Mouse (Mus musculus): ENCODE data around the gene Mgea5. TPM values are rescaled to one million over a fixed set of nuclear protein-coding genes. Genes with fewer than 3 reads are reported as not detected.
"Not testable (repeated sequence)": the region's sequence is repeated elsewhere in the genome, so short reads cannot be mapped to it uniquely, and the experiment has no call there.

Gene Mgea5
- polyA plus RNA-seq, 1 experiment from 2014 or later, result 102 TPM

DNA sequence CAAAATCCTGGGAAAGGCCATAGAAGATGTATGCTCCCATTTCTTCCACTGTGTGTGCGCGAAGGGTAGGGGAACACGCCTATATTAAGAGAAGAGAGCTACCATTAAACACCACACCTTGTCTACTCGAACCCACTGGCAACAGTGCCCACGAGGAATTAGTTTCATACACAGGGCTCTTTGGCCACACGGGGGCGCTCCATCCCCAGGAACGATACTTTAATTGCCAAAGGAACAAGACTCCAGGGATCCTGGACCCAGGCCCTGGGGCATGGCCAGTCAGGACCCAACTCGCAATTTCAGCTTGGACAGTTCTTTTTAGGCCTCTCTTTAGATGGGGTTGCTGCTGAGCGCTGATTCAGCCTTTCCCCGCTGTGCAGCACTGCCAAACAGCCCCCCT lies 29.6 kb upstream of the Mgea5 start:
- H3K4me3 ChIP-seq (replicated peaks), result no peak overlapping the region
- H3K27ac ChIP-seq, result no peak overlapping the region
- H3K9ac ChIP-seq (replicated peaks), result no peak overlapping the region
- ATAC-seq, result no peak
- H3K27me3 ChIP-seq, result peaks cover 20% of the 10 kb centered on the region; the same call in 1 of the 2 replicates
- H3K9me3 ChIP-seq, result no peaks in the 10 kb centered on the region
- H3K4me1 ChIP-seq (replicated peaks), result peaks cover 39% of the 10 kb centered on the region
- 9% methylated on average over 11 of the region's 11 CpGs for WGBS
- H3K36me3 ChIP-seq, result peaks cover under 1% of the 10 kb centered on the region
- H3K4me2 ChIP-seq (replicated peaks), result peak overlapping the region; percentile 70

DNA sequence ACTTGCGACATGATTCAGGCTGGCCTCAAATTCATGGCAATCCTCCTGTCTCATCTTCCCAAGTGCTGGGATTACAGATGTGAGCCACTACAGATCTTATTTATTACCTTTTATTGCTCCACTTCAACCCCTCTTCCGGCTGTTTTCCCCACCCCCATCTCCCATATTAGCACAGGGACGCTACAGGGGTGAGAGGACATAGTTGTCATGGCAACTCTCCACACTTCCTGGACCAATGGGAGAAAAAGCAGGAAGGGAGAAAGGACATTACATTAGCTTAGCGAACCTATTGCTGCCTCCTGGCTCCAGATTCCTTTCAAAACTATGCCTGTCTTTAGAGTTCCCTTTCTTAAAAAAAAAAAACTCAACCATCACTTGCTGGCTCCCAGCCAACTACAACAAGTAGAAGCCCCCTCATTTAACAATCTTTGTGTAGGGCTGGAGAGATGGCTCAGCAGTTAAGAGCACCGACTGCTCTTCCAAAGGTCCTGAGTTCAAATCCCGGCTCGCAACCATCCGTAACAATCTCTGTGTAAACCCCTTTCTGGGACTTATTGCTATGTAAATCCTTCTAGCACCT lies 29.1 kb upstream of the Mgea5 start:
- Histone ChIP-seq H3K9ac (replicated peaks) (peak overlapping the region; percentile 51), H3K9me3 (no peaks in the 10 kb centered on the region), H3K4me1 (replicated peaks) (peaks cover 39% of the 10 kb centered on the region), H3K27ac (0 out of 2 replicates have a peak overlapping the region, but pooled peaks have one; percentile 35), H3K4me2 (replicated peaks) (peak overlapping the region; percentile 70), H3K36me3 (no peaks in the 10 kb centered on the region), H3K27me3 (peaks cover 19% of the 10 kb centered on the region; the same call in 1 of the 2 replicates), H3K4me3 (replicated peaks) (peak overlapping the region; percentile 39)
- peak; percentile 53; the same call in 1 of the 2 replicates for ATAC-seq
- 16% methylated on average over 8 of the region's 8 CpGs for WGBS

DNA sequence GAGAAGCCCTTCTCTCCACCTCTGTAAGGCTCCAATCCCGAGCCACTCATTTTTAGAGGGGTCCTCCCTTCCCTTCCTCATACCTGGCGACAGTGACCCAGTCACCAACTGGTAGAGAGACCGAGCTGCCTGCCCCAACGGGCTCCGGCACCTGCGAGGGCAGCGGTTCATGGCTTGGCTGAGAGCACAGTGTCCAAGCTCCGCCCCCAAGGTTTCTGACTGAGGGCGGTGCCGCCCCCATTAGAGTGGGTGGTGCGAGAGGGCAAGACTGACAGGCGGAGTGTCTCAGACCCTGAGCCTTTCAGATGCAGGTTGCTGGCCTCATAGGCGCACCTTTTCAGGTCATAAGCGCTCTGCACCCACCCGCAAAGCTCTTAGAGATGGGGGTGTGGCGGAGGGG lies 28.5 kb upstream of the Mgea5 start:
- Histone ChIP-seq H3K27me3 (peaks cover 16% of the 10 kb centered on the region; the same call in 1 of the 2 replicates), H3K9me3 (no peaks in the 10 kb centered on the region), H3K4me2 (replicated peaks) (peak overlapping the region; percentile 70), H3K27ac (0 out of 2 replicates have a peak overlapping the region, but pooled peaks have one; percentile 35), H3K4me1 (replicated peaks) (peaks cover 39% of the 10 kb centered on the region), H3K4me3 (replicated peaks) (peak overlapping the region; percentile 39), H3K36me3 (no peaks in the 10 kb centered on the region), H3K9ac (replicated peaks) (peak overlapping the region; percentile 51)
- WGBS, result under 1% methylated on average over 16 of the region's 16 CpGs
- peak; percentile 47 for ATAC-seq

DNA sequence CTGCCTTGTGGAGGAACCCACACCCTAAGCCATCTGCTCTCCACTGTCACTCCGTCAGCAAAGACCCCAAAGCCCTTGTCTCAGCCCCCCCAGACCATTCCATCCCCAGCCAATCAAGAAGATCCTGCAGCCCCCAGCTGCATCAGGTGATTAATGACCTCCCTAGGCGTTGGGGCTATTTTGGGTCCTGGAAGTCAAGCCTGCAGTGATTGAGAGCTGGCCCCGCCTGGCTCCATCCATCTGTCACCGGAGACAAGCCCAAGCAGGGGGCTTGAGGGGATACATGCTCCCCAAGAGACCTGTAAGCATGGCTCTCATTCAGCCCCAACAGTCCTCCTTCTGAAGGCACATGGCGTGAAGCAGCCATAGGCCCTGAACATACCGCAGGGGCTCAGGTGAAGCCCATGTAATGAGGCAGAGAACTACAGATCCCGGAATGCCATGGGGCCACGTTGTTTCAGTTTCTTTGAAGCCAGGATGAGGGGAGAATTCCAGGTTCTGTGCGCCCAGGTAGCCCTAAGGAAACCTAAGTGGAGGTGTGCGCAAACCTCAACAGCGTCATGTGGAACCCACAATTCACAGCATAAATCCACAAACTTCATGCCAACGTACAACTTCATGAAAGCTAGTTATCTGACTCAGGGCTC lies 27.5 kb upstream of the Mgea5 start:
- ATAC-seq, result no peak
- no peaks in the 10 kb centered on the region for H3K9me3 ChIP-seq
- H3K9ac ChIP-seq (replicated peaks), result no peak overlapping the region
- WGBS, result 70% methylated on average over 12 of the region's 12 CpGs
- no peaks in the 10 kb centered on the region for H3K36me3 ChIP-seq
- no peak overlapping the region for H3K4me3 ChIP-seq (replicated peaks)
- peaks cover 16% of the 10 kb centered on the region; the same call in 1 of the 2 replicates for H3K27me3 ChIP-seq
- H3K27ac ChIP-seq, result no peak overlapping the region
- peak overlapping the region; percentile 70; the same call in 1 of the 2 replicates for H3K4me2 ChIP-seq (replicated peaks)
- peaks cover 32% of the 10 kb centered on the region for H3K4me1 ChIP-seq (replicated peaks)

DNA sequence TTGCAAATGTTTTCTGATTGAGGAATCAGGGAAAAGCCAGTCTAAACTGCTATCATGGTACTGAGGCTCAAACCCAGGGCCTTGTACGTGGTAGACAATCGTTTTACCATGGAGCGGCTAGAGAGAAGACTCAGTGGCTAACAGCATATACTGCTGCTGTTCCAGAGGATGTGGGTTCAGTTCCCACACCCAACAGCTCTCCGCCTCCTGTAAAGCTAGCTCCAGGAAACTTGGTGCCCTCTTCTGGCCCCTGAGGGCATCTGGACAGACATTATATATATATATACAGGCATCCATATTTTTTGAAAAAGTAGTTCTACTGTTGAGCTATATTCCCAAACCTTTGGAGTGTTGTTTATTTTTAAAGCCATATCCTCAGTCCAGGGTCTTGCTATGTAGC lies 24.1 kb upstream of the Mgea5 start:
- H3K36me3 ChIP-seq, result no peaks in the 10 kb centered on the region
- H3K27ac ChIP-seq, result no peak overlapping the region
- no peaks in the 10 kb centered on the region for H3K9me3 ChIP-seq
- no peak overlapping the region for H3K4me2 ChIP-seq (replicated peaks)
- H3K27me3 ChIP-seq, result no peaks in the 10 kb centered on the region
- H3K4me3 ChIP-seq (replicated peaks), result no peak overlapping the region
- WGBS, result 97% methylated on average over 4 of the region's 4 CpGs
- H3K4me1 ChIP-seq (replicated peaks), result peaks cover 17% of the 10 kb centered on the region
- no peak overlapping the region for H3K9ac ChIP-seq (replicated peaks)
- no peak for ATAC-seq

DNA sequence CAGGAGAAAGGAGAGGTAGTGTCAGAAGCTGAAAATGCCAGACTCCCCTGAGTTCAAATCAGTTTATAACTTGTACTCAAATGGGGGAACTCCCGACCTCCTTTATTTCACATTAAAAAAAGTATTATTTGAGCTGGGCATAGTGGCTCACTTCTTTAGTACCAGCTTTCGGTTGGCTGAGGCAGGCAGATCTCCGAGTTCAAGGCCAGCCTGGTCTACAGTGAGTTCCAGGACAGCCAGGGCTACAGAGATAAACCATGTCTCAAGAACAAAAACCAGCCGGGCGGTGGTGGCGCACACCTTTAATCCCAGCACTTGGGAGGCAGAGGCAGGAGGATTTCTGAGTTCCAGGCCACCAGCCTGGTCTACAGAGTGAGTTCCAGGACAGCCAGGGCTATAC lies 22.2 kb upstream of the Mgea5 start:
- not testable (repeated sequence) for H3K36me3 ChIP-seq; H3K9ac ChIP-seq (replicated peaks); H3K4me3 ChIP-seq (replicated peaks); ATAC-seq; H3K27ac ChIP-seq; H3K4me2 ChIP-seq (replicated peaks); H3K27me3 ChIP-seq; H3K9me3 ChIP-seq; H3K4me1 ChIP-seq (replicated peaks)
- 94% methylated on average over 6 of the region's 6 CpGs for WGBS

DNA sequence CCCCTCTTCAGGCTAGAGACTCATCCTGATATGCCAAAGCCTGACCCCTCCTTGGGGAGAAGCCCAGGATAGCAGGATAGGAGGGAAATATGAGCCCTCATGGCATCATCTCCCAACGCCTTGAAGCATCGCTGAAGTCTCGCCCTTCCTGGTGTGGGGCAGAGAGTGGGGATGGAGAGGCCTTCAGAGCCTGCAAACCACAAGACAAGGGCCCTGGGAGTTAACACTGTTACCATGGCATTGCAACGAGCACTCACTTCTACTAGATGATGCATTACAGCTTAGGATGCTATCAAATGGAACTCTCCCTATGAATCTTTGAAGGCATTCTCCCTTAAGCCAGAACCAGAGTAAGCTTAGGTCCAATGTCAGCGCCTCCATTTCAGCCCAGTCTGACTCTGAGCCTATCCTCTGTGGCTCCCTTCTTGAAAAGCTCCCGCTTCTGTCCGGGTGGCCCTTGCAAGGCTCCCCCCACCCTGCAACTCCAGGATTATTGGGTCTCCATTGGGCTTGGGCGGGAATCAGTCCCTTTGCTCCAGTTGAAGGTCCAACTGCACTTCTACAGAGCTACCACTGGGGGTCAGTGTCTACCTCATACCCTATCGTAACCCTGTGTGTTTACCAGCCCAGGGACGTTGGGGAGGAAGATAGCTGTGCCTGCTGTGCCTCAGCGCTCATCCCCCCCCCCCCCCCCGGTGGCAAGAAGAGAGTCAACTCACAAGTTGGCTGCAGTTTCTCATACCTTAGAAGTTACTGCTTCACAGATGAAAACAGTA lies 21.1 kb upstream of the Mgea5 start:
- Histone ChIP-seq H3K9me3 (no peaks in the 10 kb centered on the region), H3K4me1 (replicated peaks) (peaks cover 5% of the 10 kb centered on the region; the same call in 1 of the 2 replicates), H3K4me2 (replicated peaks) (no peak overlapping the region; the same call in 1 of the 2 replicates), H3K27ac (no peak overlapping the region), H3K9ac (replicated peaks) (no peak overlapping the region), H3K4me3 (replicated peaks) (no peak overlapping the region), H3K36me3 (no peaks in the 10 kb centered on the region), H3K27me3 (no peaks in the 10 kb centered on the region)
- WGBS, result 24% methylated on average over 12 of the region's 12 CpGs
- ATAC-seq, result peak; percentile 66; the same call in 1 of the 2 replicates

DNA sequence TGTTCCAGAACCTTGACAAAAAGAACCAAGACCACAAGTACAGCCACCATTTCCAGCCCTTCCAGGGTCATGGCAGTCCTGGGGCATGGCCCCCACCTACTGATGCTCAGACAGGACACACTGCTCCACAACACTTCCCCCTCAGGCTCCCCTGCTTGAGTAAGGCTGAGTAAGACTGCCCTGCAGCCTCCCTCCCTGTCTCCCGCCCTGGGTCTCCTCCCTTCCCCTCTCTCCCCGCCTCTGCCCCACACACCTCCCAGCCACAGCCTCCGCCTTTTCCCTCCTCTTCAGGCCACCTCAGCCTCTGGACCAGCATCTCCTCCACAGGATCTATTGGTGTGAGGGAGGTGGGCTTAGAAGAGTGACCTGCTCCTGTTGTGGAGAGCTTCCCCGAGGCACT lies 19.8 kb upstream of the Mgea5 start:
- 30% methylated on average over 4 of the region's 4 CpGs for WGBS
- peaks cover 5% of the 10 kb centered on the region; the same call in 1 of the 2 replicates for H3K4me1 ChIP-seq (replicated peaks)
- no peak overlapping the region for H3K27ac ChIP-seq
- H3K9ac ChIP-seq (replicated peaks), result no peak overlapping the region
- H3K36me3 ChIP-seq, result no peaks in the 10 kb centered on the region
- no peak overlapping the region for H3K4me3 ChIP-seq (replicated peaks)
- H3K9me3 ChIP-seq, result no peaks in the 10 kb centered on the region
- no peak for ATAC-seq
- H3K4me2 ChIP-seq (replicated peaks), result no peak overlapping the region
- no peaks in the 10 kb centered on the region for H3K27me3 ChIP-seq

DNA sequence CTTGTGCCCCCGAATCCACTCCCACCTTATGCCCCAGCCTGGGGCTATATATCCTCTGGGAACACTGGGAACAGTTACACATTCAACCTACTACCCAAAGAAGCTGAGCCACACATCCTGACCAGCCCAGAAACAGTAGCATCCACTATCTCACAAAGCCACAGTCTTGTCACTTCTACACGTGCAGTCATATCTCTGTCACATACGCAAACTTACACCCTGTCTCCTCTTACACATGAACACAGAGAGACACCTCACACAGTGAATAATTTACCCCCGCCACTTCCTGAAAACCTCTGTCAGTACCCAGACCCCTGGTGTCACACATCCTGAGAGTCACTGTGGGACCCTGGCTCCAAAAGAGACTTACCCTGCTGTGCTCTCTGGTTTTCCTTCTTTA lies 19.1 kb upstream of the Mgea5 start:
- no peaks in the 10 kb centered on the region for H3K9me3 ChIP-seq
- no peak overlapping the region for H3K27ac ChIP-seq
- no peak overlapping the region for H3K4me2 ChIP-seq (replicated peaks)
- 78% methylated on average over 4 of the region's 4 CpGs for WGBS
- no peak overlapping the region for H3K9ac ChIP-seq (replicated peaks)
- H3K36me3 ChIP-seq, result no peaks in the 10 kb centered on the region
- H3K27me3 ChIP-seq, result no peaks in the 10 kb centered on the region
- peaks cover 5% of the 10 kb centered on the region; the same call in 1 of the 2 replicates for H3K4me1 ChIP-seq (replicated peaks)
- no peak for ATAC-seq
- no peak overlapping the region for H3K4me3 ChIP-seq (replicated peaks)

DNA sequence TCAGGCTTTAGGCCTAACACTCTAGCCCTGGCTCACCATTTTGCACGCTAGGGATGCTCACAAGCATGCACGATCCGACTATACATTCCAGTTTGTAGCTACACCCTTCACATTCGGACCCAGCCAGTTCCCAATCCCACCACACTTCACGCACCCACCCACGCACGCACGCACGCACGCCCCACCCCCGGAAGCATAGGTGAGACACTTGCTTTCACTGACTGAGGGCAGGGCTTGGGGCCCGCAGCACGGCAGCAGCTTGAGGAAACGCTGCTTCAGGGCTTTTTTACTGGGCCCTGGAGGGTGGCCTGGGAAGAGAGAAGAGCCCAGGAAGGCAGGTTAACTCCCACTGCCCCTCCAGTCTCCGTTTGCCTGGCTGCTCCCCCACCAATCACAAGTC lies 13.2 kb upstream of the Mgea5 start:
- H3K9me3 ChIP-seq, result no peaks in the 10 kb centered on the region
- H3K4me2 ChIP-seq (replicated peaks), result no peak overlapping the region
- H3K27me3 ChIP-seq, result no peaks in the 10 kb centered on the region
- no peak overlapping the region for H3K9ac ChIP-seq (replicated peaks)
- no peak overlapping the region for H3K4me3 ChIP-seq (replicated peaks)
- H3K4me1 ChIP-seq (replicated peaks), result peaks cover 10% of the 10 kb centered on the region
- H3K27ac ChIP-seq, result no peak overlapping the region
- 78% methylated on average over 15 of the region's 15 CpGs for WGBS
- H3K36me3 ChIP-seq, result no peaks in the 10 kb centered on the region
- ATAC-seq, result no peak

DNA sequence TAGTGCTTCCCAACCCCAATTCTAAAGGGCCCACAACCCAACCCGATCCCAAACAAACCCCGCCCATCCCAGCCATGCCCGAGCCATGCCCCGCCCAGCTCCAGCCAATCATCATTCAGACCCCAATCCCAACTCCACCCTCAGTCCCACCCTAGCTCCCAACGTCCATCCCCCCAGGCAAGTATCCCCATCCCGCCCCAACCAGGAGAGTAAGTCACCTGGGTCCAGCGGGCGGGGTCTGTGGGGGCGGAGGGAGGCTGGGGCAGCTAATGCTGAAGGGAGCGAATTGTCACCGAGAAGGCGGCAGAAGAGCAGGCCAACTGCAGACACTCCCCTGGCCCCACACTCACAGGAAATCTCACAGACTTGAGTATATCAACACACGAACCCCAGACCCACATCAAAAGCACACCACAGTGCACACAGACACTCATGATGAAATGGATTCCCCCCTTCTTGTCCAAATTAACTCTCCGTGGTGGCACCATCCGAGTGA lies 12.5 kb upstream of the Mgea5 start:
- Histone ChIP-seq H3K4me3 (replicated peaks) (no peak overlapping the region), H3K4me2 (replicated peaks) (peak overlapping the region; percentile 41), H3K9me3 (no peaks in the 10 kb centered on the region), H3K4me1 (replicated peaks) (peaks cover 10% of the 10 kb centered on the region), H3K36me3 (no peaks in the 10 kb centered on the region), H3K27ac (no peak overlapping the region), H3K9ac (replicated peaks) (no peak overlapping the region; the same call in 1 of the 2 replicates), H3K27me3 (no peaks in the 10 kb centered on the region)
- WGBS, result 11% methylated on average over 15 of the region's 15 CpGs
- no peak for ATAC-seq
